Comparison of ENCODE assay signal across 7 mouse cellular contexts in the genomic region with DNA sequence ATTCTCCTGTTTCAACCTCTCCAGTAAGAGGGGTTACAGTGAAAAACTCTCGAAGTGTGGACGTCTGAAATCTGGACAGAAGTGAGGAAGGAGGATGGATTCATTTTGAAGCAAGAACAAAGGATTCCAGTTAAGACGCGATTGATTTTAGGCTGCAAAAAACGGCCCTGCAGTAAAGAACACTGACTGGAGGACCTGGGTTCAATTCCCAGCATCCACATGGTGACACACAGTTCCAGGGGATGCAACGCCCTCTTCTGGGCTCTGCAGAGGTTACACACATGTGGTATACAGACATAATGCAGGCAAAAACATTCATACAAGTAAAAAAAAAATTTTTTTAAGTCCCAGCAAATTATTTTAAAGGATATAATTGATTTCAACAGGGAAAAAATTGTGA. TPM values are rescaled to one million over a fixed set of nuclear protein-coding genes. Genes with fewer than 3 reads are reported as not detected.
DNase-seq lines count a peak whose midpoint lies in the region; ATAC-seq and TF ChIP-seq lines count a peak whose summit lies in the region.

No protein-coding gene starts in this region.

- H3K4me2 ChIP-seq in lung, embryonic 16.5 days (ENCODE audit: low read depth, low read length) = peak overlapping the region; percentile 81
- H3K4me2 ChIP-seq in limb, embryonic 12.5 days = peak overlapping the region; percentile 96
- peak overlapping the region; percentile 90 for H3K4me2 ChIP-seq in stomach, postnatal 0 days (replicated peaks; ENCODE audit: low read depth)

- no peak for TF ChIP-seq POLR2A in embryonic fibroblast, embryonic 13.5 days (IDR thresholded peaks at IDR 0.05; ENCODE audit: low read depth, low read length)

- no peaks in the 10 kb centered on the region for H3K9me3 ChIP-seq in lung, embryonic 16.5 days (ENCODE audit: control insufficient read depth, low read length)
- no peaks in the 10 kb centered on the region for H3K9me3 ChIP-seq in limb, embryonic 12.5 days
- no peaks in the 10 kb centered on the region for H3K9me3 ChIP-seq in stomach, postnatal 0 days (ENCODE audit: control insufficient read depth, low read length)

- 23% methylated on average over 6 of the region's 6 CpGs for WGBS in lung, embryonic 16.5 days
- WGBS in limb, embryonic 12.5 days = 32% methylated on average over 6 of the region's 6 CpGs
- 30% methylated on average over 6 of the region's 6 CpGs for WGBS in stomach, postnatal 0 days

- H3K27me3 ChIP-seq in lung, embryonic 16.5 days (ENCODE audit: control insufficient read depth, insufficient read depth, low read depth, low read length) = no peaks in the 10 kb centered on the region
- peaks cover 49% of the 10 kb centered on the region for H3K27me3 ChIP-seq in limb, embryonic 12.5 days
- H3K27me3 ChIP-seq in stomach, postnatal 0 days (ENCODE audit: control insufficient read depth, insufficient read depth, low read length) = no peaks in the 10 kb centered on the region

- H3K36me3 ChIP-seq in lung, embryonic 16.5 days (ENCODE audit: control insufficient read depth, insufficient read depth, low read length) = no peaks in the 10 kb centered on the region
- no peaks in the 10 kb centered on the region for H3K36me3 ChIP-seq in limb, embryonic 12.5 days
- no peaks in the 10 kb centered on the region for H3K36me3 ChIP-seq in stomach, postnatal 0 days (ENCODE audit: control insufficient read depth, insufficient read depth, low read length)

- no peak for ATAC-seq in lung, embryonic 16.5 days (ENCODE audit: low read depth)
- ATAC-seq in limb, embryonic 12.5 days (ENCODE audit: insufficient number of reproducible peaks, insufficient read depth, low FRiP score, low TSS enrichment, low read depth) = no peak
- ATAC-seq in stomach, postnatal 0 days (ENCODE audit: low FRiP score, low TSS enrichment) = no peak

- TF ChIP-seq CTCF in embryonic fibroblast, embryonic 13.5 days (IDR thresholded peaks at IDR 0.05; ENCODE audit: borderline replicate concordance, insufficient read depth, low read length) = peak; percentile 12; the same call in 1 of the 2 replicates
- peak; percentile 44; the same call in 1 of the 2 replicates for TF ChIP-seq CTCF in stomach, postnatal 0 days (IDR thresholded peaks at IDR 0.05; ENCODE audit: low read depth)

- no peak for TF ChIP-seq EP300 in stomach, postnatal 0 days (optimal IDR thresholded peaks at IDR 0.05)

- H3K27ac ChIP-seq in lung, embryonic 16.5 days (ENCODE audit: low read length) = no peak overlapping the region
- no peak overlapping the region for H3K27ac ChIP-seq in embryonic fibroblast, embryonic 13.5 days (ENCODE audit: insufficient read depth, low read length)
- H3K27ac ChIP-seq in limb, embryonic 12.5 days = no peak overlapping the region
- no peak overlapping the region for H3K27ac ChIP-seq in stomach, postnatal 0 days (replicated peaks)

- peak overlapping the region; percentile 83 for H3K4me3 ChIP-seq in lung, embryonic 16.5 days (ENCODE audit: low read length)
- peak overlapping the region; percentile 95 for H3K4me3 ChIP-seq in embryonic fibroblast, embryonic 13.5 days (ENCODE audit: insufficient read depth, low read length)
- H3K4me3 ChIP-seq in limb, embryonic 12.5 days (replicated peaks) = peak overlapping the region; percentile 67; the same call in 1 of the 2 replicates
- peak overlapping the region; percentile 87 for H3K4me3 ChIP-seq in stomach, postnatal 0 days (ENCODE audit: low read depth, low read length)

- peaks cover 4% of the 10 kb centered on the region; the same call in 1 of the 2 replicates for H3K4me1 ChIP-seq in lung, embryonic 16.5 days (replicated peaks; ENCODE audit: control insufficient read depth, insufficient read depth, low read length)
- H3K4me1 ChIP-seq in embryonic fibroblast, embryonic 13.5 days (ENCODE audit: control insufficient read depth, insufficient read depth, low read length) = no peaks in the 10 kb centered on the region
- peaks cover 12% of the 10 kb centered on the region for H3K4me1 ChIP-seq in limb, embryonic 12.5 days (replicated peaks)
- no peaks in the 10 kb centered on the region for H3K4me1 ChIP-seq in stomach, postnatal 0 days (replicated peaks; ENCODE audit: control insufficient read depth, insufficient read depth)

- no peak for DNase-seq in lung, postnatal 25 days (ENCODE audit: low spot score)
- DNase-seq in stomach, postnatal 0 days (ENCODE audit: low spot score) = peak; percentile 27
- no peak for DNase-seq in frontal cortex, postnatal 10 days (ENCODE audit: low spot score in 2 of 2)
- DNase-seq in frontal cortex, postnatal 14 days (ENCODE audit: low spot score in 2 of 2) = no peak

- no peak overlapping the region for H3K9ac ChIP-seq in lung, embryonic 16.5 days (ENCODE audit: low read length)
- no peak overlapping the region for H3K9ac ChIP-seq in limb, embryonic 12.5 days (replicated peaks)
- H3K9ac ChIP-seq in stomach, postnatal 0 days (ENCODE audit: low read length) = no peak overlapping the region

RNA-seq across cellular contexts. Expression of a gene that starts 1.0 kb away (rescaled TPM):
- 17.6 and 19.3 TPM in 2 replicates for polyA plus RNA-seq in lung, embryonic 16.5 days (2015; fragmentation: Nextera tagmentation; extraction: Ambion mirVana)
- polyA plus RNA-seq in embryonic fibroblast, embryonic 13.5 days (2011; ENCODE audit: insufficient read length, low read depth, missing spikeins) = 10.4 and 14.8 TPM in 2 replicates
- 5.1 and 5.8 TPM in 2 replicates for polyA plus RNA-seq in limb, embryonic 12.5 days (2016; fragmentation: Nextera tagmentation; extraction: Ambion mirVana)
- 17.9 and 18.7 TPM in 2 replicates for polyA plus RNA-seq in stomach, postnatal 0 days (2015; fragmentation: Nextera tagmentation; extraction: Ambion mirVana)

RNA-seq across cellular contexts. Expression of a gene that starts 18.8 kb away (rescaled TPM):
- not detected in 2 replicates for polyA plus RNA-seq in lung, embryonic 16.5 days (2015; fragmentation: Nextera tagmentation; extraction: Ambion mirVana)
- polyA plus RNA-seq in embryonic fibroblast, embryonic 13.5 days (2011; ENCODE audit: insufficient read length, low read depth, missing spikeins) = not detected in 2 replicates
- not detected in 2 replicates for polyA plus RNA-seq in limb, embryonic 12.5 days (2016; fragmentation: Nextera tagmentation; extraction: Ambion mirVana)
- polyA plus RNA-seq in stomach, postnatal 0 days (2015; fragmentation: Nextera tagmentation; extraction: Ambion mirVana) = not detected in 2 replicates

RNA-seq across cellular contexts. Expression of a gene that starts 40.7 kb away (rescaled TPM):
- polyA plus RNA-seq in lung, embryonic 16.5 days (2015; fragmentation: Nextera tagmentation; extraction: Ambion mirVana) = not detected in 2 replicates
- polyA plus RNA-seq in embryonic fibroblast, embryonic 13.5 days (2011; ENCODE audit: insufficient read length, low read depth, missing spikeins) = not detected in 2 replicates
- not detected in 2 replicates for polyA plus RNA-seq in limb, embryonic 12.5 days (2016; fragmentation: Nextera tagmentation; extraction: Ambion mirVana)
- not detected in 2 replicates for polyA plus RNA-seq in stomach, postnatal 0 days (2015; fragmentation: Nextera tagmentation; extraction: Ambion mirVana)

RNA-seq across cellular contexts. Expression of a gene that starts 50.0 kb away (rescaled TPM):
- polyA plus RNA-seq in lung, embryonic 16.5 days (2015; fragmentation: Nextera tagmentation; extraction: Ambion mirVana) = 36.2 and 40.4 TPM in 2 replicates
- 29.2 and 34.4 TPM in 2 replicates for polyA plus RNA-seq in embryonic fibroblast, embryonic 13.5 days (2011; ENCODE audit: insufficient read length, low read depth, missing spikeins)
- polyA plus RNA-seq in limb, embryonic 12.5 days (2016; fragmentation: Nextera tagmentation; extraction: Ambion mirVana) = 45.5 and 45.6 TPM in 2 replicates
- 49.2 and 51.4 TPM in 2 replicates for polyA plus RNA-seq in stomach, postnatal 0 days (2015; fragmentation: Nextera tagmentation; extraction: Ambion mirVana)

RNA-seq across cellular contexts. Expression of a gene that starts 54.7 kb away (rescaled TPM):
- not detected in 2 replicates for polyA plus RNA-seq in lung, embryonic 16.5 days (2015; fragmentation: Nextera tagmentation; extraction: Ambion mirVana)
- not detected in 2 replicates for polyA plus RNA-seq in embryonic fibroblast, embryonic 13.5 days (2011; ENCODE audit: insufficient read length, low read depth, missing spikeins)
- polyA plus RNA-seq in limb, embryonic 12.5 days (2016; fragmentation: Nextera tagmentation; extraction: Ambion mirVana) = not detected in 2 replicates
- polyA plus RNA-seq in stomach, postnatal 0 days (2015; fragmentation: Nextera tagmentation; extraction: Ambion mirVana) = not detected in 2 replicates
